Mouse (Mus musculus): Measurements from ENCODE around the gene Hpse2.

Gene Hpse2

DNA sequence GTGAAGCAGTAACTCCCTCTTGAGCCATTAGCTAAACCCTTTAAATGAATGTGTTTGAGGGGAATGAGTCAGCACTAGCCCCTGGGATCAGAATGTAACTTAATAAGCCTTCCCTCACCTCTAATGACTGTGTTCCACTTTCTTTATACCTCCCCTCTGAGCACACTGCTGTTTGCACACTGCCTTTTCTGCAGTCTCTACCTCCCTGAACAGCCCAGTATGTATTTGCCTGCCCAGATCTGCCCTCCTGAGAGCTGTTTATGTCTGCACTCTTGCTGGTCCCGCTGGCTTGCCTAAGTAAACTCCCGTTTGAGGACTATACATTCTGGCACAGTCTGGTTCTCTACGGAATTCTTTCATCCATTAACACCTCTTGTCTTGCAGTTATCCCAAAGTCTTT is 525.1 kb downstream of the Hpse2 start:
- in situ Hi-C loops (cut with MboI, MseI) = no loop called here

DNA sequence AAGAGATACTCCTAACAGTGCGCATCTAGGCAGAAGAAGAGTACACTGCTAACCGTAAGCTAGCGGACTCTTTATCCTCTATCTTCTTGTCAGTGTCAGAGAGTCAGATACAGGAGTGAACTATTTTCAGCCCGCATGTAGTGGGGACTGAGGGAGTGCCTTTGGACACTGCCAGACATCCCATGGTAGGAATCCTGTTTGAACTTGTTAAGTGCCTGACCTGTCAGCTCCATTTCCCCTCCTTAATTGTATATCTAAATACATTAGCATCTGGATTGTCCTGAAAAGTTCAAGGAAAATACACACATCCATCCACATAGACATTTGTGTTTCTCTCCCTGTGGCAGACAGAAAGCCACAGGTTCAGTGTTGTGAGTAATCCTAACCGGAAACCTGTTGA is 531.1 kb downstream of the Hpse2 start:
- in situ Hi-C loops (cut with MboI, MseI) = no loop called here

DNA sequence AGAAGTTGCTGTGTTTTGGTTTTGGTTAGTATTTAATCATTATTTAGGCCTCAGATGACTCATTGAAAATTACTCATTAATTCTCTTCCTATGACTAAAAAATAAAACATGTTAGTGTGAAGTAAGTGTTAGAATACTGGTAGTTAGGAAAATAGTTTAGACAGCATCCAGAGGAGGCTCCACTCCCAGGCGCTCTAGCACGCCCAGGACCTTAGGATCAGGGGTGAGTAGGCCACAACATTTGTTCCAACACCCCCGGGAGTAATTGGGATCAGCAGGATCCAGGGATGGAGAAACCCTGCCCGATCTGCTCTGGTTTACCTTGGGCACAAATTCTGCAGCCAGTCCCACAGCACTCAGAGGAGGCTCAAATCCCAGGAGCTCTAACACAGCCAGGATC is 532.5 kb downstream of the Hpse2 start:
- in situ Hi-C loops (cut with MboI, MseI) = no loop called here

DNA sequence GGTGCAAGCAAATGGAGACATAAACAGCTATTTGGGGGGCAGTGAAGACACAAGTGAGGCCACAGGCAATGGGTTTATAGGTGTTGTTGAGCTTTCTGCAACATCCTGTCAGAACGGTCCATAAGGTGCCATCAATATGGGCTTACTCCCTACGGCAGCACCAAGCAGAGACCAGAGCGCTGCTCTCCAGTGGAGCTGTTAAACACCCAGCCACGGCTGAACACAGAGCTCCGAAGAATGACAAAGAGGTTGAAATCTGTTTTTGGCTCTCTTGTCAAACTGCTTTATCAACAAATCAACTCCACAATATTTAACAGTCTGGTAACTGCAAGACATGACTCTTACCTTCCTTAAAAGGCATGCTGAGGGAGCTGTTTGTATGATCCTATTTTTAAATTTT is 537.7 kb downstream of the Hpse2 start:
- in situ Hi-C loops (cut with MboI, MseI) = no loop called here

DNA sequence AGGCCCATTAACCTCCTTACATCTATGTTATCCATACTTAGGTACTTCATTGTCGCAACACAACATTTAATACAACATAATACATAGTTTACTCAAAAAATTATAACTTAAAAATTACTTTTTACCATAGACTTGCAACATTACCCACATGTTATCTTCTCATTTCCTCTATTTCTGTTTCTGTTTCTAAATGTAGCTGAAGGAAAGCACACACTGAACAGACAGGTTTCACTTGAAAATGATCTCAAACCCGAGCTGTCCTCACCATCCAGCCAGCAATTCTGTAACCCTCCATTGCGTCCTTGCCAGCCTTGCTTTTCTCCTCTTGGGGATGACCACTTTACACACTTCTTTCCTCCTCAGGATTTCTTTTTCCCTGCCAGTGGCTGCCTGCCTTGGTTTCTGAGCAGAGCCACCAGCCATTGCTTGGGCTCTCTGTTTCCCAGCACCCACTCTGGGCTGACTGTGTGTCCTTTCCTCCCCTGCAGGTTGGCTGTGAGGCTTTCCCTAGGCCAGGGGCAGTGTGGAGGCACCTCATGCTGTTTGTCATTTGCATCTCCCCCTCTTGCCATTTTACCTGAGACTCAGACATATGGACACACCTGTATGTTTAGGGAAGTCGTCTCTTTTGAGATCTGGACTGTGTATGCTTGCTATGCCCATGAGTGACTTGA is 548.4 kb downstream of the Hpse2 start:
- in situ Hi-C loops (cut with MboI, MseI) = loop anchor here in 1 of 2 experiments (10.0 kb wide), 1 partner anchor 1205 kb away; no protein-coding TSS in a partner anchor

DNA sequence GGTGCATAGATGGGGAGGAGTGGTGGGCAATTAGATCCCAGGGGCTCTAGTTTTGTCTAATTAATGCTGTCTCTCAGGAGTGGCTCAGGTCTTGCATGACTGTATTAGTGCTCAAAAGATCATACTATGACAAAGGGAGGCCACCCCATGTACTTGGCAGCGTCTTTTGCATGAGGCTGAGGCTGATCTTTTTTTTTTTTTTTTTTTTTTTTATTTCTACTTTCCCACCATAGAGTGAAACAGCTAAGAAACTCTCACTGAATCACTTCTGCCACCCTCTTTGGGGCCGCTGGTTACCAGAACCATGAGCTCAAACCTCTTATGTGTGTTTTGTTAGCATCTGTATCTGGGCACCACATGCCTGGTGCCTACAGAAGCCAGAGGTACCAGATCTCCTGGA is 549.0 kb downstream of the Hpse2 start:
- in situ Hi-C loops (cut with MboI, MseI) = loop anchor here in 1 of 2 experiments (10.0 kb wide), 1 partner anchor 1204 kb away; no protein-coding TSS in a partner anchor

DNA sequence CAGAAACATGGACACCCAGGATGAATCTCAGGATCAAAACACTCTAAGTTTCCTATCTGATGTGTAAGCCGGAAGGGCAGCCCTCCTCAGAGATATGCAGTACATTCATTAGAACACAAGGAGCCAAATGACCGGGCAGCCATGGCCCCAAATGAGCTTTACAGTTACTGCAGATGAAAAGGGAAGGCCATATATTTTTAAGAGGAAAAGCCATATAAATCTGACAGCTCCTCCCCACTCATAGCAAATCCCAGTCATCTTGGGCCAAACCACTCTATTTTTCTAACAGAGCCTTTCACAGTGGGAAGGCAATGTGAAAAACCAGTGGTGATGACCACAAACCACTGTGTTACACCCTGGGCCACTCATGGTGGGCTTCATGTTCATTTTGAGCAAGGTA is 549.9 kb downstream of the Hpse2 start:
- in situ Hi-C loops (cut with MboI, MseI) = loop anchor here in 1 of 2 experiments (10.0 kb wide), 1 partner anchor 1203 kb away; no protein-coding TSS in a partner anchor

DNA sequence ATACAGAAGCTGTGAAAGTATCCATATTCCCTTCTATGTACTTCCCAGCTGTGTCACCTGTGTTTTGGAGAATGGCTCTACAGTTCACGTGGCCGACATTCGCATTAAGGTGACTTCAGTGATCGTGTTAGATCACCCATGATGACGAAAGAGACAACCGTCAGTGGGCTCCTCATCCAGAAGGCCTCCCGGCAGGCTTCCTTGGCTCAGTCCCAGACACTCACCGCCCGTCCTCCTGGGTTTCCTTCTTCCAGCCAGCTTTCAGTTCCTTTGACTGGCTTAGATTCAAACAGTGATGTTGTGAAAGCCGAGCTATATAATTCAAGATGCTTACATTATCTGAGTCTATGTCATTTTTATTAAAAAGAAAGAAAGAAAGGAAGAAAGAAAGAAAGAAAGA is 550.6 kb downstream of the Hpse2 start:
- in situ Hi-C loops (cut with MboI, MseI) = loop anchor here in 1 of 2 experiments (10.0 kb wide), 1 partner anchor 1203 kb away; no protein-coding TSS in a partner anchor

DNA sequence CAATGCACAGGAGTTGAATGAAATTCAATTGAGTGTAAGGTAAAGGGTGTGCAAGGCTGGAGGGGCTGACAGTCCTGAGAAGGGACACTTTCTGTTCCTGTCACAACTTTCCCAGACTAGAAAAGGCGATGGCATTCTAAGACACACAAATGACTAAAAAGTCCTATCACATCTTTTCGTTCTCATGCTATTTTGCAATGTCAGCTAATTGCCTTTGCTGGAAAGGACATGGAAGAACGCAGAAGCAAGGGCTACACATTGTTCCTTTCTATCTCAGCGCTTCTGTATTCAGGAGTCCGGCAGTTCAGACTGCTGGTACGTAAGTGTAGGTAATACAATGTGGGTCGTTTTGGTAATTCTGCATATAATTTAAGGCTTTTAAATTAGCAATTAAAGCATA is 555.0 kb downstream of the Hpse2 start:
- in situ Hi-C loops (cut with MboI, MseI) = loop anchor here in 1 of 2 experiments (10.0 kb wide), 1 partner anchor 1198 kb away; no protein-coding TSS in a partner anchor

DNA sequence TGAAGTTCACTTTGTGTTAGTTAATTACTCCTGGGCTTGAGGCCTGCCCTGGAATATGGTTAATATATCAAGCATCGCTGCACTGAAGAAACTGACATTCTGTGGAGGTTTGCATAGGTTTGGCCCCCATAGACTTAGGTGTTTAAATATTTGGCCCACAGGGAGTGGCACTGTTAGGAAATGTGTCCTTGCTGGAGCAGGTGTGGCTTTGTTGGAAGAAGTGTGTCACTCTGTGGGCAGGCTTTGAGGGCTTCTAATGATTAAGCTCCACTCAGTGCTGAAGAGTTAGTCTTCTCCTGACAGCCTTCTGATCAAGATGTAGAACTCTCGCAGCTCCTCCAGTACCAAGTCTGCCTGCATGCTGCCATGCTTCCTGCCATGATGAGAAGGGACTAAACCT is 555.9 kb downstream of the Hpse2 start:
- in situ Hi-C loops (cut with MboI, MseI) = loop anchor here in 1 of 2 experiments (10.0 kb wide), 1 partner anchor 1197 kb away; no protein-coding TSS in a partner anchor

DNA sequence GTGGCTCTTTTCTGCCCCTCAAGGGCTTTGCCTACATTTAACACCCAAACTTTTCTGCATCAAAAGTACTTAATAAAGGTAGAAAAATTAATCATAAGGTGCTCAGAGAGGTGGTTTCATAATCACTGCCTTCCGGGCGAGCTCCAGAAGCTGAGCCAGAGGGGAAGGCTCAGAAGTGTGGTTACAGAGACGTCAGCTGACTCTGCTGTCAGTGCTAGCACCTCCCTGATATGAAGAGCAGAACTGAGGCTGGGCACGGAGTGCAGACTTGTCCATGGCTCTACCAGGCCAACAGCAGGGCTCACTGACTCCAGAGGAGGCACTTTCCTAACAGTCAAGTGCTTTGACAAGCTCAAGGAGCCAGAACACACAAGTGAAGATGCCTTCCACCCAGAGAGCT is 559.0 kb downstream of the Hpse2 start:
- in situ Hi-C loops (cut with MboI, MseI) = no loop called here

DNA sequence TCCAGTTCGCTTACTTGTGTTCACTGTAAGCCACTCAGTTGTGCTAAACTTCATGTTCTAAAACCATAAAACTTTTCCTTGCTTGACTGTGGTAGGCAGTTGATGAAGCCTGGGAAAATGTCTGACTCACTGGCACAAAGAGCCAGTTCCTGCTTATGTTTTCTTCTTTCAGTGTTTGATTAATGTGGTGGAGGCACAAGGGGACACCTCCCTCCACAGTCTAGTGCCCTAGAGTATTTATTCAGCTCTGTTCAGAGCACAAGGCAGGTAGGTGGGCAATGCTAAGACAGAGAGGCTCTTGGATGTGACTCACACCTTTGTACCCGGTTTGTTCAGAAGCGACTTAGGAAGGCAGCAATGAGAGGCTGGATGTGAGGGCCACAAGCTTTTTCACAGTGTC is 560.3 kb downstream of the Hpse2 start:
- in situ Hi-C loops (cut with MboI, MseI) = no loop called here

DNA sequence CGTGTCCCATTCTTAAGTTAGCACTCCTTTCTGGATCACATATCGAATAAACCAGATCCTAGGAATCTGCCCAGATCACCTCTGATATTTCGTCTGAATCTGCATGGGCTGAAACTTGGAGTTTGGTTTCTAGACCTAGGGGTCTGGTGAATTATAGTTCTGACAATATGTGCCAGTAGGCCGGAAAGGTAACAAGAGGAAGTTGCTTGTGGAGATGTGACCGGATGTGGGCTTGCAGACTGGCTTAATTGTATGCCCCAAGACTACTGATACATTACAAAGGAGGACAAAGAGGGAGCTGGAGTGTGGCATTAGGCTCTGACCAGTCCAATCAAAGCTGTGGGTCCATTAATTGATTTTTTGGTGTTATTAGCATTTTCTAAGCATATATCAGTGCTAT is 568.0 kb downstream of the Hpse2 start:
- in situ Hi-C loops (cut with MboI, MseI) = no loop called here

DNA sequence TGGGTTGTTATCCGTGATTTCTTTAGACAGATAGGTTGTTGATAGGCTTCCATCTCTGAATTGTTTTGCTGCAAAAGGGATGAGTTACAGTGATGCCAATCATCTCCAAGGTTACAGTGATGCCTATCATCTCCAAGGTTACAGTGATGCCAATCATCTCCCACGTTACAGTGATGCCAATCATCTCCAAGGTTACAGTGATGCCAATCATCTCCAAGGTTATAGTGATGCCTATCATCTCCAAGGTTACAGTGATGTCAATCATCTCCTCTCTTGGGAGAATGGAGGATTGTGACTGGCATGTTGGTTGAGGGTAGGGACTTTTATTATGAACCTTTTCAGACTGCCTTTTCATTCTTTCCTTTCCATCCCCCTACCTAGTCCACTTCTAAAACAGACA is 570.4 kb downstream of the Hpse2 start:
- in situ Hi-C loops (cut with MboI, MseI) = no loop called here

DNA sequence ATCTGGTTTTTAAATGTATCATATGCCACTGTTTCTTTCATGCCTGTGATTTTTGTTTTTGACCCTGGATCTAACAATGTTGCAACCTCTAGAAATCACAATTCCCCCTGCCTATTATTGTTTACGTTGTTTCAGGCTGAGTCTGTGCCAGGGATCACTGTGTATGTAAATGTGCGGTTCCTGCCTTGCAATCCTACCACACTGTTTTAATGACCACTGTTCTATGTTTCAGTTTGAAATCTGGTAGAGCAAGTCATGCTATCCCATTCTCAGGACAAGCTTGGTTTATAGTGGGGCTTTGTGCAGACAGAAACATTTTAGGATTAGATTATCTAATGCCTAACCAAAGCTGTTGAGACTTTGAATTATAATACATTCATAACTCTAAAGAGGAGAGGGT is 571.9 kb downstream of the Hpse2 start:
- in situ Hi-C loops (cut with MboI, MseI) = no loop called here

DNA sequence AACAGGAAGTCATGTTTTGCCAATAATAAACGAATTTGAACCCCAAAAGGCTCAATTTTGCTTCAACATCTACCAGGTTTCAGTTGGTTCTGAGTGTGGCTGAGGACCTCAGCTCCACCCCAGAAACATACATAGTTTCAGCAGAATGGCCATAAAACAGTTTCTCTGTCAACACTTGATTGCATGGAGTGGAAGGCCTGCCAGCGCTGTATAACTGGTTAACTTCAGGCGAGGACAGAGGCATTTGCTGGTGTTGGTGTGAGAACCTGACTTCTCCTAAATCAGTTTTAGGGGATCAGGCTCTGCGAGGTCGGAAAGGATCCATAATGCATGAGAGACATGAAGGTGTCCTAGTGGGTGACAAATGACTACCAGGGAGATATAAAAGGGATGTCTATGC is 578.0 kb downstream of the Hpse2 start:
- in situ Hi-C loops (cut with MboI, MseI) = no loop called here

DNA sequence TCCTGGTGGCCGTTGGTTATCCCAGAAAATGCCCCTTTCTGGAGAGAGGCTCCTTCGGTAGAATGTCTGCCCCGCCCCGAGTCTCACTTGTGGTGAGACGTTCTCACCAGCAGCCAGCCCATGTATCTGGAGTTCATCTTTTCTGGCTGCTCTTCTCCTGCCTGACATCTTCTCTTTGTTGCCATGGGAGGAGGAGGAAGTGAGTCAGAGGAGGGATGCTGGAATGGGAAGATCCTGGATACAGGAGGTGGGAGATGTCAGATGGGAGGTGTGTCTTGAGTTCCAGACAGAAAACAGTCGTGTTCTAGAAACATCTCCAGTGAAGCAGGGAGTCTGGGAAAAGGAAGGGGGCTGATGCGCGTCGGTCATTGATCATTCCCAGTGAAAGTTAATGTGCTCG is 578.7 kb downstream of the Hpse2 start:
- in situ Hi-C loops (cut with MboI, MseI) = no loop called here

DNA sequence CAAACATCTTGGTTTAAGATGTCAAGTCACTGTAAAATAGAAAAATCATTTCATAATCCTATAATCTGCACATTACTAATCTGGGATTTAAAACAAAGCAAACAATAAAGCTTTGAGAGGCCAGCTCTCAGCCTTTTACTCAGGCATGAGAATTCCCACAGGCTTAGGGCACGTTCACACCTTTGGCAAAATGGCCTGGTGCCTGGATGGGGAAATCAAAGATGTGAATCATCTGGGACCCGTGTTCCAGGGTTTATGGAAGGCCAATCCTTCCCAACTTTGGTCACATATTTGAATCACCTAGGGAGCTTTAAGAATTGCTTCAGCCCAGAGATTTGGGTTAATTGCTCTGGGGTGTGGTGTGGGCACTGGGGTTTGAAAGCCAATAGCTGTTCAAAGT is 590.3 kb downstream of the Hpse2 start:
- in situ Hi-C loops (cut with MboI, MseI) = loop anchor here (5.0 to 25.0 kb wide), 5 partner anchors 224 to 689 kb away; no protein-coding TSS in a partner anchor

DNA sequence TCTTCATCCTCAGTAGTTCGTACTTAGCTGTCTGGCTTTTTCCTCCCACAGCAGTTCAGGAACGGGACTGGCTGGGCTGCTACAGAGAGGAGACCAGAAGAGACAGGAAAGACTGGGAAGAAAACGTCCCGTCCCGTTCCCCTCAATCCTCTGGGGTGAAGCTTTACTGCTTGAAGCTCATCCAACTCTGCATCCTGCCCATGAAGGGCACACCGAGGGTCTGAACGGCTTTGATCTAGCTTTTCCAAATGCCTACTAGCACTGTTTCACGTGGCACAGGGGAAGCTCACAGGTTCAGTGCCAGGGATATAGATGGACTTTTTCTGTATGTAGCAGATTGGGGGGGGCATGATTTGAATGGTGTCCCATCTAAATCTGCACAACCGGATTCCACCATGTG is 592.4 kb downstream of the Hpse2 start:
- in situ Hi-C loops (cut with MboI, MseI) = loop anchor here (5.0 to 25.0 kb wide), 5 partner anchors 226 to 692 kb away; no protein-coding TSS in a partner anchor

DNA sequence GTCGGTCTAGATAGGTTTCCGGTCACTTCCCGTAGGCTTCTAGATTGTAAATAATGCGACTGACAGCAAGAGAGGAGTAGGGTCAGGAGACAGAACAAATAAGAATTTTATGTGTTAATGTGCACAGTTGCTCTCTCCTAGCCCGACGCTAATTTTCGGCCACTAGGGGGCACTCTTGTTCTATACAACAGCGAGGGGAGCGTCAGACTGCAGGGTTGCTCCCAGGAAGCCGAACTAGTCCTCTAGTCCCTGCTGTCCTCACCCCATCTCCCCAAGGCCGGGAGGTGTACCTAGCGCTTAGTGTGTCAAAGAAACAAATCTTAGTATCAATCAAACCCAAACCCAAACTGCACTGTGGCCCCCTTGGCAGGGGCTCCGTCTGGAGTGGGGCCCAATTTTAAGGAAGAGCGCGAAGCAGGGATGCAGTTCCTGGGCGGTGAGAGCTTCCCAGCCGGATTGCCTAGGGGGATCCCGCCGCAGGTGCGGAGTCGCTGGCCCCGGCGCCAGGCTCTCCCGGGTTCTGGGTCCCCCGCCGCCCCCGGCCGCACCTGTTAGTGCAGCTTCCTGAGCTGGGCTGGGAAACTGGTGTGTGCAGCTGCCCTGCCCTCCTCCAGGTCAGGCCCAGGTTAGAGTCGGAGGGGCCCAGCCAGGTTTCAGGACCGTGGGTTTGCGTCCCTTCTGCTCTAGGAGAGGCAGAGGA is 593.1 kb downstream of the Hpse2 start:
- in situ Hi-C loops (cut with MboI, MseI) = loop anchor here (5.0 to 25.0 kb wide), 5 partner anchors 227 to 692 kb away; no protein-coding TSS in a partner anchor

DNA sequence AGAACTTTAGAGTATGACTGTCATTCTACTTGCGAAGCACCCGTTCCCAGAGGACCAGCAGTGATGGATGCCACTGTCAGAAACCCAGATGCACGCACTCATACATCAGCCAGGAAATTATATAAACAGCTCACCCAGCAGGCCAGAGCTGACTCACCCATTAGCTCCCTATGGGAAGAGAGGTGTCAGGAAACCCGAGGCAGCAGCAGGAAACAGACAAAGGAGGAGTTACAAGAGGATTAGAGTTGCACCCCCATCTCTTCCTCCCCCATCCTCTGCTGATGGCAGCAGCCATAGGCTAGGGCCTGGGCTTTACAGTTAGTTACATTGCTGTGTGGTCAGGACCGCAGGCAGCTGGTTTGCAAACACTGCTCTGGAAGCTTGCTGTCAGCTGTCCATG is 599.8 kb downstream of the Hpse2 start:
- in situ Hi-C loops (cut with MboI, MseI) = loop anchor here (10.0 to 25.0 kb wide), 2 partner anchors 699 to 886 kb away; partner anchors contain the start of gene Slc25a28 (in 1 of the 2)

DNA sequence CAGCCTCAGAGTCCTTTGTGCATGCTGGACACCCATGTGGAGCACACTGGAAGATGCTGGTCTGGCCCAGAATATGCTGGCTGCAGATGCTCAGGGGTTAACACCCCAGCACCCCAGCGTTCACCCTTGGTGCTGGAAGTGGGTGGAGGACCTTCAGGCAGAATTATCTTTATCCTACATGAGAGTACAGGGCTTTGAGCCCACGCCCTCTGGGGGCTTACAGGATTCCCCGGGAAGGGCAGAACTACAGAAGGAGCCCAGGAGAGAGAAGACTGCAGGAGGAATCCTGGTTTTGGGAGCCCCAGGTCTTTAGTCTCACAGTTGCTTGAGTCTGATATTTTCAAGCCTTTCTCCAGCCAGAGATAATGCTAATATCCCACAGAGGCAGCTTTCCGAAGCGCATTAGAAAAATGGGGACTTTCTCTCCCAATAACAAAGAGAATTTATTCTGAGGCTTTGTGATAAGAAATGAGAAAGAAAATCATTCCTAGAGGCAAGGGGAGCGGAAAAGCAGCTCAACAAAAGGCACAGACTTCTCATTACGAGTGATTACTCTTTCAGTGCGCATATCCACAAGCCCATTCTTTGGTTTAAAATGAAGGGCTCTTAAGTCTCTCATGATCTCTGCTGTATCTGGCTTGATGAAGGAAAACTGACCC is 602.5 kb downstream of the Hpse2 start:
- in situ Hi-C loops (cut with MboI, MseI) = loop anchor here (10.0 to 25.0 kb wide), 2 partner anchors 702 to 889 kb away; partner anchors contain the start of gene Slc25a28 (in 1 of the 2)

All from T-helper 17 cell (primary cell).